ENCODE assay signal across 8 mouse cellular contexts in genomic region chr1:166001904-166002489, GRCm38 (mm10). TPM values are rescaled to one million over a fixed set of nuclear protein-coding genes. Genes with fewer than 3 reads are reported as not detected.
DNase-seq lines count a peak whose midpoint lies in the region; ATAC-seq and TF ChIP-seq lines count a peak whose summit lies in the region.

No protein-coding gene starts in this region.

- H3K4me1 ChIP-seq in kidney, postnatal 0 days (replicated peaks; ENCODE audit: insufficient read depth, low read length), result peaks cover 14% of the 10 kb centered on the region
- peaks cover 34% of the 10 kb centered on the region for H3K4me1 ChIP-seq in forebrain, embryonic 12.5 days

- no peak for DNase-seq in kidney, postnatal 0 days (ENCODE audit: low spot score)
- DNase-seq in kidney, postnatal 14 days, result no peak
- peak; percentile 41 for DNase-seq in T-cell, adult 2 months (ENCODE audit: low spot score)
- DNase-seq in left cerebral cortex, adult 2 months (ENCODE audit: extremely low spot score in 1 of 2, low spot score in 2 of 2), result peak in 1 of 2 experiments; percentile 47
- DNase-seq in yolk sac, embryonic 10.5 days (ENCODE audit: low spot score), result no peak

- no peaks in the 10 kb centered on the region for H3K36me3 ChIP-seq in kidney, postnatal 0 days (ENCODE audit: insufficient read depth, low read length)
- no peaks in the 10 kb centered on the region for H3K36me3 ChIP-seq in forebrain, embryonic 12.5 days (replicated peaks)

- peak; percentile 42 for ATAC-seq in kidney, postnatal 0 days (replicated peaks; ENCODE audit: low FRiP score, low read depth)
- peak; percentile 47 for ATAC-seq in forebrain, embryonic 12.5 days (ENCODE audit: low FRiP score)
- peak; percentile 4 for ATAC-seq in megakaryocyte, adult 5-6 weeks (ENCODE audit: poor library complexity, severe bottlenecking)
- ATAC-seq in monocyte, adult 5-6 weeks (replicated peaks; ENCODE audit: insufficient number of reproducible peaks, low FRiP score, low TSS enrichment, poor library complexity, severe bottlenecking), result no peak

- 2% methylated on average over 43 of the region's 70 CpGs for WGBS in kidney, postnatal 0 days
- WGBS in forebrain, embryonic 12.5 days, result under 1% methylated on average over 53 of the region's 70 CpGs

- no peaks in the 10 kb centered on the region for H3K9me3 ChIP-seq in kidney, postnatal 0 days (replicated peaks; ENCODE audit: low read length)
- H3K9me3 ChIP-seq in forebrain, embryonic 12.5 days, result no peaks in the 10 kb centered on the region

- no peaks in the 10 kb centered on the region for H3K27me3 ChIP-seq in kidney, postnatal 0 days (ENCODE audit: insufficient read depth, low read length)
- no peaks in the 10 kb centered on the region for H3K27me3 ChIP-seq in forebrain, embryonic 12.5 days

- H3K9ac ChIP-seq in kidney, postnatal 0 days (ENCODE audit: low read depth, low read length), result peak overlapping the region; percentile 89
- peak overlapping the region; percentile 99 for H3K9ac ChIP-seq in forebrain, embryonic 12.5 days

- TF ChIP-seq CTCF in kidney, postnatal 0 days (IDR thresholded peaks at IDR 0.05; ENCODE audit: low read depth), result no peak
- TF ChIP-seq CTCF in left cerebral cortex, adult 2 months (IDR thresholded peaks at IDR 0.05), result no peak

- peak overlapping the region; percentile 96 for H3K4me2 ChIP-seq in kidney, postnatal 0 days (ENCODE audit: low read length)
- peak overlapping the region; percentile 91 for H3K4me2 ChIP-seq in forebrain, embryonic 12.5 days

- peak overlapping the region; percentile 99 for H3K4me3 ChIP-seq in kidney, postnatal 0 days (replicated peaks; ENCODE audit: low read depth, low read length)
- H3K4me3 ChIP-seq in forebrain, embryonic 12.5 days (replicated peaks), result peak overlapping the region; percentile 98
- peak overlapping the region; percentile 97 for H3K4me3 ChIP-seq in left cerebral cortex, adult 2 months

- intact Hi-C loops in left cerebral cortex, adult 2 months (cut with DNase I), result loop anchor here (1.0 to 10.0 kb wide), 6 partner anchors 151 to 537 kb away; partner anchors contain the start of genes Dcaf6, Ildr2, Mpc2 and Tada1

- peak overlapping the region; percentile 91 for H3K27ac ChIP-seq in kidney, postnatal 0 days
- peak overlapping the region; percentile 96 for H3K27ac ChIP-seq in forebrain, embryonic 12.5 days
- H3K27ac ChIP-seq in left cerebral cortex, adult 2 months, result peak overlapping the region; percentile 98

RNA-seq across cellular contexts. Expression of gene Pou2f1, which starts 0.5 kb away (rescaled TPM):
- 11.6 and 11.7 TPM in 2 replicates for polyA plus RNA-seq in kidney, postnatal 0 days (2015; fragmentation: Nextera tagmentation; extraction: Ambion mirVana)
- polyA plus RNA-seq in forebrain, embryonic 12.5 days (2016; fragmentation: Nextera tagmentation; extraction: Ambion mirVana), result 27.8 and 29.6 TPM in 2 replicates
- total RNA-seq in left cerebral cortex, adult 2 months (2021), result 10 to 100 TPM; 18.0 to 22.8 TPM
- 21.9 and 25.6 TPM in 2 replicates for total RNA-seq in megakaryocyte, adult 5-6 weeks (2015)
- 12.9 and 18.1 TPM in 2 replicates for total RNA-seq in megakaryocyte, adult 5-6 weeks (2017)
- total RNA-seq in monocyte, adult 5-6 weeks (2017), result 11.7 to 22.8 TPM (median 18.7 TPM) in 3 replicates
